Mouse (Mus musculus): ENCODE measurements around the gene Gigyf1.

Gigyf1 gene

GRCm38 (mm10) chr5:137518436-137518835, at the start of gene Gigyf1:
Gene Gigyf1 (plus strand): TSS chr5:137518548.
- DNase-seq (ENCODE audit: low read depth, low spot score), result no peak

GRCm38 (mm10) chr5:137472252-137472904, 46.0 kb upstream of the Gigyf1 start:
- no peak for DNase-seq (ENCODE audit: low read depth, low spot score)

- DNase-seq (ENCODE audit: low read depth, low spot score), result no peak
Measured at GRCm38 (mm10) chr5:137474351-137474750, 44.0 kb upstream of the Gigyf1 start.

- no peak for DNase-seq (ENCODE audit: low read depth, low spot score)
Measured at GRCm38 (mm10) chr5:137476964-137477363, 41.4 kb upstream of the Gigyf1 start, which contains the start of gene Zan. Gene Zan (minus strand): TSS chr5:137477064.

- peak; percentile 24 for DNase-seq (ENCODE audit: low read depth, low spot score)
Measured at GRCm38 (mm10) chr5:137481138-137481537, 37.2 kb upstream of the Gigyf1 start.

- no peak for DNase-seq (ENCODE audit: low read depth, low spot score)
Measured at GRCm38 (mm10) chr5:137481897-137482296, 36.5 kb upstream of the Gigyf1 start.

- DNase-seq (ENCODE audit: low read depth, low spot score), result no peak
Measured at GRCm38 (mm10) chr5:137485071-137485850, 33.1 kb upstream of the Gigyf1 start.

- no peak for DNase-seq (ENCODE audit: low read depth, low spot score)
Measured at GRCm38 (mm10) chr5:137485851-137486155, 32.5 kb upstream of the Gigyf1 start.

- peak; percentile 38 for DNase-seq (ENCODE audit: low read depth, low spot score)
Measured at GRCm38 (mm10) chr5:137487616-137488015, 30.7 kb upstream of the Gigyf1 start.

- no peak for DNase-seq (ENCODE audit: low read depth, low spot score)
Measured at GRCm38 (mm10) chr5:137491559-137491958, 26.8 kb upstream of the Gigyf1 start.

GRCm38 (mm10) chr5:137493831-137494230, 24.5 kb upstream of the Gigyf1 start:
- no peak for DNase-seq (ENCODE audit: low read depth, low spot score)

GRCm38 (mm10) chr5:137500186-137500585, 18.2 kb upstream of the Gigyf1 start:
- no peak for DNase-seq (ENCODE audit: low read depth, low spot score)

GRCm38 (mm10) chr5:137501709-137502666, 16.4 kb upstream of the Gigyf1 start, which contains the start of gene Pop7:
Gene Pop7 (minus strand): TSS chr5:137502518.
- peak; percentile 98 for DNase-seq (ENCODE audit: low read depth, low spot score)

GRCm38 (mm10) chr5:137502667-137503110, 15.7 kb upstream of the Gigyf1 start:
- peak; percentile 71 for DNase-seq (ENCODE audit: low read depth, low spot score)

- no peak for DNase-seq (ENCODE audit: low read depth, low spot score)
Measured at GRCm38 (mm10) chr5:137504041-137504440, 14.3 kb upstream of the Gigyf1 start.

- no peak for DNase-seq (ENCODE audit: low read depth, low spot score)
Measured at GRCm38 (mm10) chr5:137510014-137510501, 8.3 kb upstream of the Gigyf1 start.

GRCm38 (mm10) chr5:137510573-137511390, 7.6 kb upstream of the Gigyf1 start:
- DNase-seq (ENCODE audit: low read depth, low spot score), result no peak

- no peak for DNase-seq (ENCODE audit: low read depth, low spot score)
Measured at GRCm38 (mm10) chr5:137511706-137512105, 6.6 kb upstream of the Gigyf1 start.

GRCm38 (mm10) chr5:137512847-137513794, 5.2 kb upstream of the Gigyf1 start:
- no peak for DNase-seq (ENCODE audit: low read depth, low spot score)
